Mouse (Mus musculus) G1E-ER4 (cell line): ENCODE results near the gene Lig1. TPM values are rescaled to one million over a fixed set of nuclear protein-coding genes. Genes with fewer than 3 reads are reported as not detected.

Experiments
- GATA1 ChIP-seq: IDR thresholded peaks from one replicate; pipeline ENCODE4 v1.8.0; 2012; ENCODE audit warnings: low read length, inconsistent platforms
- polyA plus RNA-seq: library from polyadenylated mRNA; stranded (reverse); fragments of >175 nt; gene quantifications from 2 replicates; pipeline ENCODE4 v1.2.3, GENCODE M21; 2012

Gene Lig1
- polyA plus RNA-seq, 1 experiment, result 111 TPM

DNA sequence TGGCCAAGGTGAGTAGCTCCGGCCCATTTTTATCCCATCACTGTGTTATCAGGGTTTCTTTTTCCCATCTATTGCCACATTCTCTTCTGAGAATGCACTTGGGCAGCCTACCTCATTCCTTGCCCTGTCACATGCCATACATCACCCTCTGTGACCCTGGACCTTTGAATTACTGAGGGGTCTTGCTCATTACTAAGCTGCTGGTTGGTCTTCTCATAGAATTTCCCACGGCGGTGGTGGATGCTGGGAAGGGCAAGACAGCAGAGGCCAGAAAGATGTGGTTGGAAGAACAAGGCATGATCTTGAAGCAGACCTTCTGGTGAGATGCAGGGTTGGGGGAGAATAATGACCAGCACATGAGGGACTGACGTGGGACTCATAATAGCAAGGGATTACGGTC is 21.7 kb downstream of the Lig1 start:
- no peak for TF ChIP-seq GATA1

DNA sequence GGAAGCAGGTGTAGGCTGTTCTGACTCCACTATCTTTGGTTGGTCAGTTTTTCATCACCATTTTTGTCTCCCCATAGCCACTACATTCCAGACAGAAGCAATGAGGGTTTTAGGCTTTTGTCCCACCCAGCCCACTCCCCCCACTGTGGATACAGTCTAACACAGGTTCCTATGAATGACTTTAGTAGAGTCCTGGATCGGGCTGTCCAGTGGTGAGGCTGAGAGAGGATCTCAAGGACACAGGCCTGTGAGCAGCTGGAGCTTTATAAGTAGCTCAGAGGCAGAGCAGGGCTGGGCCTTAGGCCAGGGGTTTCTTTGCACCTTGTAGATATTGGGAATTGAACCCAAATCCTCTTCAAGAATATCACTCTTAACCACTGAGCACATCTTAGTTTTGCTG is 24.6 kb downstream of the Lig1 start:
- TF ChIP-seq GATA1, result no peak

DNA sequence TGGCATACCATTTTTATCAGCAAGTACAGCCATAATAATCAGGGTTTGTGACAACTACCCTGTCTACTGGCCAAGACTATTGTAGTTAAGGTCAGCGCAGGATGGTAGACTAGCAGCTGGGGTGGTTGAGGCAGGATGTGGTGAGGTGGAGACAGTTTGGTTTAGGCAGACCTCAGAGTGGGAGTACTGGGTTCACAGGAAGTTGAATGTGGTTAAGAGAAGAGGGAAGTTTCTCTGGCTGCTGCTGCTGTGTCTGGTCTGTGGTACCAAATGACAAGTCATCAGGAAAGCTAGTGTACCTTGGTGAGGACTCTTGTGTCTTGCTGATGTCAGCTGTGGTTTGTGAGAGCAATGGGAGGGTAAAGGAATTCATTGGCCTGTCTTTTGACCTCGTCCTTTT is 25.7 kb downstream of the Lig1 start:
- TF ChIP-seq GATA1, result no peak

DNA sequence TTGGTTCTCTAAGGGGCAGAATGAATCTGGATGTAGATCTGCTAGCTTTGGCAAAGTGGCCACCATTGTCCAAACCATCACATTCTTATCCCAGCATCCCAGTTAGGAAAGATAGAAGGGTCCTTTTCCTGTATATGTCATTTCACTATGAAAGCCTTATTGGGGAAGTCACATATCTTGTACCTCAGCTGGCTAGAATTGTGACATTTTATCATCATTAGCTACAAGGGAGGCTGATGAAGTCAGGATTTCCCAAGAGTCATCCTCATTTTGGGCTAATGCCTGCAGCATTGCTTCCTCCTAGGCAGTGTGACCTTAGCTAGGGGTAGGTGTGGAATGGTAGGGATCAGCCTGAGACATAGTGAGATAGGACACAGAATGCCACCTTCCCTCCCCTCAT is 26.3 kb downstream of the Lig1 start:
- no peak for TF ChIP-seq GATA1

DNA sequence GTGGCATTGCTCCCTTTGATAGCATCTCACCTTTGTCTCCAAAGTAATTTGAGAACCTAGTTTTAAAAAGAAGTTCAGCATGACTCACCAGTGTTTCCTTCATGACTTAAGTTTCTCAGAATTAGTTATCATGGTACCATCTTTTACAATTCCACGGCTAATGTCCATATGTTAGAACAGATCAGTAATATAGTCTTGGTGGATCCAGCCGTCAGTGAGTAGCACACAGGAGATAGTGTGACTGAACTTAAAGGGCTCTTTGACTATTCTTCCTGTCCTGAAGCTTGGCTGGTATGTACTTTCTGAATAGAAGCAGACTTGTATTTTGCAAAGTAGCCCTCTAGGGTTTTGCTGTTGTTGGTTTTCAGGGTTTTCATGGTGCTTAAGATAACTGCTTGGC is 32.3 kb downstream of the Lig1 start:
- TF ChIP-seq GATA1, result no peak

DNA sequence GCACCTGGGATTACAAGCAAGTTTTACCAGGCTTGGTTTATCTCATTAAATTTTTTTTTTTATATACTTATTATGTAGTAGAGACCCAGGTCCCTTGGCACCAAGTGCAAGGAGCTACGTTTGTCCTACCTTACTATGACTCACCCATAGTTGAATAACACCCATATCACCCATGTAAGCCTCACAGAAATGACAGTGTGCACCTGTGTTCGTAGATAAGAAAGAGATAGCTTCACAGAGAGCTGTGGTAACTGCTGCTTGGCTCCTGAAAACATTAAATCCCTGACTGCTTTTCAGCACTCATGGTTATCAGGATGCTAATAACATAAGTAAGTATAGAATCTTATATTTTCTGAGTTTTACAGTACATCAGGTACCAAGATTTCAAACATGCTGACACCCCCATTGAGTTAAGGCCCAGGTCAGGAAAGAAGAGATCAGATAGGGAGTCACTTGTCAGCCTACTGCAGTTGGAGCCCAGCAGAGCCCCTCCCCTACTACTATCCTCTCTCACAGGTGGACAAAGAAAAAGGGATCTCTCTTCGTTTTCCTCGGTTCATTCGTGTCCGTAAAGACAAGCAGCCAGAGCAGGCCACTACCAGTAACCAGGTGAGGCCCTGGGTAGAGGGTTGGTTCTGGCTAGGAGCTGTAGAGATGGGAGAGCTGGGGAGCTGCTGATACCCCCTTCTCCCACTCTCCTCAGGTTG is 33.6 kb downstream of the Lig1 start:
- no peak for TF ChIP-seq GATA1

DNA sequence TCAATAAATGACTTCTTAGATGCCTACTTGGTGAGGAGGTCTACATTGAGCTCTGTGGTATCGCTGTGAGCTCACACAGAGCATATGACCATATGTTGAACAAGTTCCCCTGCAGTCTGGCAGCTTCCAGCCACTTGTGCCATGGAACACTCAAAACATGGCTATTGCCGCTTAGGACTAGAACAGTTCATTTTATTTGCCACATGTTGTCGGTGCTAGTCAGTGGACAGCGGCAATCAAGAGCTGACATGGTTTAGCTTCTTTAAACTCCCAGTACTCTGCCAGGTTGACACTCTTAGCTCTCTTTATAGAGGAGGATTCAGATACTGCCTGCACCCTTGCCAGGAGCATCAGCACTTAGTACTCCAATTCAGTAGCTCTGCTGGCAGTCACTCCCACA is 34.3 kb downstream of the Lig1 start:
- TF ChIP-seq GATA1, result no peak

DNA sequence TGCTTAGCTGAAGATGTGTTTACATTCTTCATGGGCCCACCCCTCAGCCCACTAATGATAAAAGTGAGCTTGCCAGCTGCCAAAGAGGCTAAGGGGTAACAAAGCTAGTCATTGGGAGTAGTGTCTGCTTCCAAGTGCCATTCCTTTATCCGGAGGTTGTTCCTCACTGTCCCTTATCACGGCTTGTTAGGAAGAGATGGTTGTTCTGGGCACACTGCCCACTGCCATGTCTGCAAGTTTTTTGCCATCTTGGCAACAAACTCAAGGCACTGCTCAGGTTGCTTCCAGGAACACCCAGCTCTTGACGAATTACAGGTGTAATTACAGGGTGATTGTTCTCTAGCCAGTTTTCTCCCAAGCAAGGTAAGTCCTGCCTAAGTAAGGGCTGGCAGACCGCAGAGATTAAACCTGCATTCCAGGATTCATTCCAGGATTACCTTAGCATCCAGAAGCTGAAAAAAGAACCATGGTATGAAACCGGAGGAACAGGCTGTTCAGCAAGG is 37.1 kb downstream of the Lig1 start:
- TF ChIP-seq GATA1, result no peak

DNA sequence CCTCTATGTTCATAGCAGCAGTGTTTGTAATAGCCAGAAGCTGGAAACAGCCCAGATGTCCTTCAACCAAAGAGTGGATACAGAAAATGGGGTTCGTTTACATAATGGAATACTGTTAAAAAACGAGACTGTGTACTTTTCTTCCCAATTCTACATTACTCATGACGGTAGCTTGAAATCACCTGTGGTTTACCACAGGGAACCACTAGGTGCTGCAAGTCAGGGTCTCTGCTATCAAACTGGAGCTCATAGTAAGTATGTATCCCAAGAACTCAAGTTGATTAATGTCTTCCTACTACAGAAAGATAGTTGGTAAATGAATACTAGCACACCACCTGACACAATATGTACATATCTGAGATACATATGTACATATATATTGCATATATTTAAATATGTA is 44.3 kb downstream of the Lig1 start:
- no peak for TF ChIP-seq GATA1

DNA sequence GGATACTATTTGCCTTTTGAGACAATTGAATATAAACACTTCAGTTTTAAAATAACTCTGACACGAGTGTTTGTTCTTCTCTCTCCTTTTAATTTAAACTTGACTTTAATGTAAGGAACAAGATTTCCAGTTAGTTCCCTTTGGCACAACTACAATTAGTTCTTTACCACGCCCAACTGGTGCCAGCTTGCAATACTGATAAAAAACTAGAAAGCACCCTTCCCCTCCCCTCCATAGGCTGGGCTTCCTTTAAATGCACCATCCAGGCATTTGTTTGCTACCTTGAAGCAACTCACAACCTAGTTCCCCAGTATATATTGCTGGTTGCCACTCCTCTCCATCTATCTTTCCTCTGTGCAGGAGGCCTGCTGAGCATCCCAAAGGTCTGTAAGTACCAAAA is 47.2 kb downstream of the Lig1 start, which contains the start of gene Pla2g4c:
Pla2g4c (plus strand) TSS at position 340 of the 400 bp plus-strand sequence.
- no peak for TF ChIP-seq GATA1

DNA sequence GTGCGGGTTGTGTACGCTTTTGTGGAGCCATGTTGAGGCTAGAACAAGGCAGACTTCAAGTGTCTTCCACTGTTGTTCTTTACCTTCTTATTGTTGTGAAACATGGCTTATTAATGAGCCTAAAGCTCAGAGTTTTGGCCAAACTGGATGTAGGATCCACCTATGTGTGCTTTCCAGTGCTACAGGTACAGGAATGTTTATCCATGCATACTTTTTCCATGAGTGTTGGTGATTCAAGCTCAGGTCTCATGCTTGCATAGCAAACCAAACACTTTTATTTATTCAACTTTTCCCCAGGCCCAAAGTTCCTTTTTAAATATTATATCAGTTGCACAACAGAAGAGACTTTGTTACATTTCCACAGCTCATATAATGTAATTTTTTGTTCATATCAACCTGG is 53.5 kb downstream of the Lig1 start:
- TF ChIP-seq GATA1, result no peak

DNA sequence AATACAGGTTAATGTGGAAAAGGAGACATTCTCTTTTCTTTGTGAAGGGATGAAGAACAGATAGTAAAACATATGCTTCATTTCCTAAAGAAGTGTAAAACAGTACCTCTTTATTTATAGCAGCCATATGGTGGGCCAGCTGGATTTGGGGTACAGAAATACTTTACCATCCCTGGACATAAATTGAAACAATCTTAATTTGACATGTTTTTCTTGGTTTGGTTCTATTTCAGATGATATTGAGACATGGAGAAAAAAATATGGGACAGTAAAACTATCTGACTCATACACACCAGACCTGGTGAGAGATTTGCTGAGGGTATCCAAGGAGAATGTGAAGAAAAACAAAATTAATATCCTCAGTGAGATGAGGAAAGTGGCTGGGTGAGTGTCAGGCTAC is 78.9 kb downstream of the Lig1 start:
- no peak for TF ChIP-seq GATA1

Other genes starting within 250 kb of the Lig1 start
- gene Chmp2a, start 242.5 kb upstream of the Lig1 start, polyA plus RNA-seq, result 86.1 and 432 TPM in 2 replicates
- gene Ube2m, start 239.0 kb upstream of the Lig1 start, polyA plus RNA-seq, result 343 and 422 TPM in 2 replicates
- gene Mzf1, start 222.5 kb upstream of the Lig1 start, polyA plus RNA-seq, result 0.45 and 0.51 TPM in 2 replicates
- not detected in 2 replicates for gene Vmn1r85, start 182.1 kb upstream of the Lig1 start, polyA plus RNA-seq
- gene Vmn1r86, start 157.4 kb upstream of the Lig1 start, polyA plus RNA-seq, result not detected in 2 replicates
- not detected in 2 replicates for gene Vmn1r87, start 137.1 kb upstream of the Lig1 start, polyA plus RNA-seq
- gene Vmn1r88, start 117.7 kb upstream of the Lig1 start, polyA plus RNA-seq, result not detected in 2 replicates
- gene Vmn1r89, start 64.3 kb upstream of the Lig1 start, polyA plus RNA-seq, result not detected in 2 replicates
- 2.4 and 2.7 TPM in 2 replicates for gene Zswim9, start 1.4 kb downstream of the Lig1 start, polyA plus RNA-seq
- 0.03 and 0.04 TPM in 2 replicates for gene Pla2g4c, start 47.4 kb downstream of the Lig1 start, polyA plus RNA-seq
- not detected in 2 replicates for gene Cabp5, start 120.8 kb downstream of the Lig1 start, polyA plus RNA-seq
- gene Bsph1, start 173.6 kb downstream of the Lig1 start, polyA plus RNA-seq, result not detected in 2 replicates